Mouse (Mus musculus): ENCODE measurements at regions not wholly inside any gene's neighbourhood (a gene's known extent, or its start where the extent isn't known, plus 50 kb on each side); places are given as distances from the start of the nearest gene placed in this dataset.

- peaks cover 4% of the 10 kb centered on the region; the same call in 1 of the 2 replicates for H3K4me1 ChIP-seq (replicated peaks)
- H3K4me3 ChIP-seq (replicated peaks), result no peak overlapping the region
- H3K4me2 ChIP-seq, result no peak overlapping the region
- H3K36me3 ChIP-seq (replicated peaks), result no peaks in the 10 kb centered on the region
- no peaks in the 10 kb centered on the region for H3K9me3 ChIP-seq (replicated peaks)
- no peak for ATAC-seq (ENCODE audit: insufficient read depth)
- 76% methylated on average over 4 of the region's 4 CpGs for WGBS (ENCODE audit: insufficient replicate concordance)
- no peaks in the 10 kb centered on the region for H3K27me3 ChIP-seq
- H3K9ac ChIP-seq, result no peak overlapping the region
- H3K27ac ChIP-seq (replicated peaks), result no peak overlapping the region
Measured at GRCm38 (mm10) chr10:117462921-117463320, 83.1 kb upstream of the Cpsf6 start.

GRCm38 (mm10) chr10:117461791-117462516, 82.1 kb upstream of the Cpsf6 start:
- Histone ChIP-seq H3K4me2 (no peak overlapping the region), H3K4me1 (replicated peaks) (peaks cover 4% of the 10 kb centered on the region; the same call in 1 of the 2 replicates), H3K9ac (no peak overlapping the region), H3K36me3 (replicated peaks) (no peaks in the 10 kb centered on the region), H3K4me3 (replicated peaks) (no peak overlapping the region), H3K27me3 (no peaks in the 10 kb centered on the region), H3K27ac (replicated peaks) (no peak overlapping the region), H3K9me3 (replicated peaks) (no peaks in the 10 kb centered on the region)
- no peak for ATAC-seq (ENCODE audit: insufficient read depth)
- WGBS (ENCODE audit: insufficient replicate concordance), result 33% methylated on average over 11 of the region's 11 CpGs

- no peak for ATAC-seq (ENCODE audit: insufficient read depth)
- no peak overlapping the region for H3K4me2 ChIP-seq
- H3K9me3 ChIP-seq (replicated peaks), result no peaks in the 10 kb centered on the region
- H3K4me3 ChIP-seq (replicated peaks), result no peak overlapping the region
- 64% methylated on average over 4 of the region's 4 CpGs for WGBS (ENCODE audit: insufficient replicate concordance)
- no peak overlapping the region for H3K27ac ChIP-seq (replicated peaks)
- H3K36me3 ChIP-seq (replicated peaks), result no peaks in the 10 kb centered on the region
- peaks cover 4% of the 10 kb centered on the region; the same call in 1 of the 2 replicates for H3K4me1 ChIP-seq (replicated peaks)
- H3K27me3 ChIP-seq, result no peaks in the 10 kb centered on the region
- no peak overlapping the region for H3K9ac ChIP-seq
Measured at GRCm38 (mm10) chr10:117461261-117461660, 81.4 kb upstream of the Cpsf6 start.

- Histone ChIP-seq H3K4me3 (replicated peaks) (no peak overlapping the region), H3K9ac (no peak overlapping the region), H3K4me2 (no peak overlapping the region), H3K36me3 (replicated peaks) (no peaks in the 10 kb centered on the region), H3K27ac (replicated peaks) (no peak overlapping the region), H3K4me1 (replicated peaks) (peaks cover 4% of the 10 kb centered on the region; the same call in 1 of the 2 replicates), H3K9me3 (replicated peaks) (no peaks in the 10 kb centered on the region), H3K27me3 (no peaks in the 10 kb centered on the region)
- ATAC-seq (ENCODE audit: insufficient read depth), result no peak
- WGBS (ENCODE audit: insufficient replicate concordance), result 72% methylated on average over 6 of the region's 6 CpGs
Measured at GRCm38 (mm10) chr10:117460366-117460730, 80.5 kb upstream of the Cpsf6 start.

DNA sequence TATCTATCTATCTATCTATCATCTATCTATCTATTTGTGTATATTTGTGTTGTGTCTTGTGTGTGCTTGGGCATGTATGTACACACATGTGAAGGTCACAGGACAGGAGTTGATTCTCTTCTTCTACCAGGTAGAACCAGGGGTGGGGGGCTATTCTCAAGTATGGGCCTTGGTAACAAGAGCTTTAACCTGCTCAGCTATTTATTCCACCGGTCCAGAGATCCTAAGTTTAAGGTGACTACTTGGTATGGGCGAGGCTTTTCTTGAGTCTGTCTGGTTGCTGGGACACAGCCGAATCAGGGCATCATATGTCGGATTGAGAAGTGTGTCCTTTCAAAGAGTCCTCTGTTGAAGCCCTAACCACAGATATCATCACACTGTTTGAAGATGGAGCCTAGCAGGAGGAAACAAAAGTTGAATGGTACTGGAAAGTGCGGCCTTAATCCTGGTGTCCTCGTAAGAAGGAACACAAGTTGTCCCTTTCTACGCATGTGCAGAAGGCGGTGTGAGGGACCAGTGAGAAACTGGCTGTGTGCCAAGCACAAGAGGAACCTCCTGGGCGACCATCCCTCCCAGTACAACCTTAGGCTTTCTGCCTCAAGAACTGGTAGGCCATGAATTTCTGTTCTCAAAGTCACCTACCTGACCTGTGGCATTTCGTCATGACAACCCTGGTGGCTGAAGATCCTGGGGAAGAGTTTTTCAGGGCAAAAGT, 80.0 kb upstream of the Cpsf6 start:
- no peak for ATAC-seq (ENCODE audit: insufficient read depth)
- Histone ChIP-seq H3K4me2 (no peak overlapping the region), H3K27me3 (no peaks in the 10 kb centered on the region), H3K9me3 (replicated peaks) (no peaks in the 10 kb centered on the region), H3K27ac (replicated peaks) (no peak overlapping the region), H3K4me3 (replicated peaks) (no peak overlapping the region), H3K36me3 (replicated peaks) (no peaks in the 10 kb centered on the region), H3K9ac (no peak overlapping the region), H3K4me1 (replicated peaks) (peaks cover 4% of the 10 kb centered on the region; the same call in 1 of the 2 replicates)
- whole genome bisulfite sequencing (ENCODE audit: insufficient replicate concordance), result 71% methylated on average over 10 of the region's 10 CpGs

GRCm38 (mm10) chr10:117459041-117459475, 79.2 kb upstream of the Cpsf6 start:
- Histone ChIP-seq H3K4me3 (replicated peaks) (no peak overlapping the region), H3K9me3 (replicated peaks) (no peaks in the 10 kb centered on the region), H3K4me1 (replicated peaks) (peaks cover 4% of the 10 kb centered on the region; the same call in 1 of the 2 replicates), H3K27me3 (no peaks in the 10 kb centered on the region), H3K9ac (no peak overlapping the region), H3K27ac (replicated peaks) (no peak overlapping the region), H3K4me2 (no peak overlapping the region), H3K36me3 (replicated peaks) (no peaks in the 10 kb centered on the region)
- ATAC-seq (ENCODE audit: insufficient read depth), result no peak
- 64% methylated on average over 2 of the region's 2 CpGs for WGBS (ENCODE audit: insufficient replicate concordance)

GRCm38 (mm10) chr10:117458271-117459040, 78.6 kb upstream of the Cpsf6 start:
- Histone ChIP-seq H3K9me3 (replicated peaks) (no peaks in the 10 kb centered on the region), H3K4me3 (replicated peaks) (no peak overlapping the region)
- WGBS (ENCODE audit: insufficient replicate concordance), result 45% methylated on average over 11 of the region's 11 CpGs

GRCm38 (mm10) chr10:117457701-117457950, 77.8 kb upstream of the Cpsf6 start:
- H3K4me2 ChIP-seq, result no peak overlapping the region
- peak overlapping the region; percentile 73; the same call in 1 of the 2 replicates for H3K27ac ChIP-seq (replicated peaks)
- ATAC-seq (ENCODE audit: insufficient read depth), result no peak
- no peak overlapping the region for H3K4me3 ChIP-seq (replicated peaks)
- no peaks in the 10 kb centered on the region for H3K36me3 ChIP-seq (replicated peaks)
- H3K4me1 ChIP-seq (replicated peaks), result peaks cover 5% of the 10 kb centered on the region; the same call in 1 of the 2 replicates
- no peak overlapping the region for H3K9ac ChIP-seq
- WGBS (ENCODE audit: insufficient replicate concordance), result 63% methylated on average over 2 of the region's 2 CpGs
- H3K27me3 ChIP-seq, result no peaks in the 10 kb centered on the region
- H3K9me3 ChIP-seq (replicated peaks), result no peaks in the 10 kb centered on the region

More at GRCm38 (mm10) chr10:117458271-117459040, 78.6 kb upstream of the Cpsf6 start:
- Histone ChIP-seq H3K4me1 (replicated peaks) (peaks cover 4% of the 10 kb centered on the region; the same call in 1 of the 2 replicates), H3K27ac (replicated peaks) (no peak overlapping the region), H3K4me2 (no peak overlapping the region), H3K36me3 (replicated peaks) (no peaks in the 10 kb centered on the region), H3K9ac (no peak overlapping the region), H3K27me3 (no peaks in the 10 kb centered on the region)
- no peak for ATAC-seq (ENCODE audit: insufficient read depth)

DNA sequence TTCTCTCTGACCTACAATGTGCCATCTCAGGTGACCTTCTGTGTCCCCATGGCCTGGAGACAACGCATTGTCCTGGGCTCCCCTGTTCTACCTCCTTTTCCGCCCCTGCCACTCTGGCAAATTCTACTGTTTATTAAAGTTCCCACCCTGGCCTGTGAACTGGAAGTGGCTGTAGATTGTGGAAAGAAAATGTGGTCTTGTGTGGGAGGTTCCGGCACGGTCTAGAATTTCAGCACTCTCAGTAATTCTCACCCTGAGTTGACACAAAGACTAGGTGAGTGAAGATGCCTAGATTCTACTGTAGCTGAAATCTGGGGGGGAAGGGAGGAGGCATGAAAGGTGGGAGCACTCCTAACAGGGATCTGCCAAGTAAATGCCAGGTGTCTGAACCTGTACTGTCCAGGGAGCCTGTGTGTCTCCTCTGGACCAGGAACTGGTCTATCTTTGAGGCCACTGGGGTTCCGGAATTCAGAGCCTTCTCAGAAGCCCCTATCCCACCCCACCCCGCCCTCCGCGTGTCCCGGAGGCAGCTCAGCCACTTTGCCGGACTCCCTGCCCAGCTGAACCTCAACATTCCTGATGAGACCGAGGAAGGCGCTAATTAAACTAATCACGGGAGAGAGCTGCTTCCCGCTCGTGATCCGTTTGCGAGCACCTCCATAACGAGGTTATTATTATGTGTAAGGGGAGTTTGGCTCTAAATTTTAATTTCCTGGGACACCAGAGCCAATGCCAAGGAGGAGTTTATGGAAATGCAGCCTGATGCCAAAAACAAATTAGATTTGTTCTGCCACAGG, 77.3 kb upstream of the Cpsf6 start:
- H3K27me3 ChIP-seq, result no peaks in the 10 kb centered on the region
- H3K4me1 ChIP-seq (replicated peaks), result peaks cover 11% of the 10 kb centered on the region
- H3K27ac ChIP-seq (replicated peaks), result peak overlapping the region; percentile 73
- no peak for ATAC-seq (ENCODE audit: insufficient read depth)
- H3K4me2 ChIP-seq, result peak overlapping the region; percentile 7
- H3K9me3 ChIP-seq (replicated peaks), result no peaks in the 10 kb centered on the region
- H3K4me3 ChIP-seq (replicated peaks), result no peak overlapping the region
- 69% methylated on average over 18 of the region's 18 CpGs for WGBS (ENCODE audit: insufficient replicate concordance)
- H3K9ac ChIP-seq, result no peak overlapping the region
- H3K36me3 ChIP-seq (replicated peaks), result no peaks in the 10 kb centered on the region

- Histone ChIP-seq H3K4me2 (no peak overlapping the region), H3K4me3 (replicated peaks) (no peak overlapping the region), H3K27ac (replicated peaks) (peak overlapping the region; percentile 82), H3K4me1 (replicated peaks) (peaks cover 17% of the 10 kb centered on the region), H3K27me3 (no peaks in the 10 kb centered on the region), H3K9me3 (replicated peaks) (no peaks in the 10 kb centered on the region), H3K36me3 (replicated peaks) (no peaks in the 10 kb centered on the region), H3K9ac (no peak overlapping the region)
- ATAC-seq (ENCODE audit: insufficient read depth), result peak; percentile 62
- 62% methylated on average over 8 of the region's 8 CpGs for WGBS (ENCODE audit: insufficient replicate concordance)
Measured at GRCm38 (mm10) chr10:117456427-117456826, 76.6 kb upstream of the Cpsf6 start.

Data from liver, embryonic 15.5 days (tissue).